Mouse (Mus musculus): ENCODE results near the gene Gm12355.

The Gm12355 gene

GRCm38 (mm10) chr11:98581286-98582029, 44.0 kb downstream of the Gm12355 start:
- no peak for DNase-seq (ENCODE audit: low spot score in 2 of 2)

- DNase-seq (ENCODE audit: low spot score in 2 of 2), result no peak
Observed at GRCm38 (mm10) chr11:98580301-98581121, 45.0 kb downstream of the Gm12355 start.

- no peak for DNase-seq (ENCODE audit: low spot score in 2 of 2)
Observed at GRCm38 (mm10) chr11:98577776-98578175, 47.7 kb downstream of the Gm12355 start.
